10 mouse cellular contexts compared by ENCODE assay signal in the genomic region with DNA sequence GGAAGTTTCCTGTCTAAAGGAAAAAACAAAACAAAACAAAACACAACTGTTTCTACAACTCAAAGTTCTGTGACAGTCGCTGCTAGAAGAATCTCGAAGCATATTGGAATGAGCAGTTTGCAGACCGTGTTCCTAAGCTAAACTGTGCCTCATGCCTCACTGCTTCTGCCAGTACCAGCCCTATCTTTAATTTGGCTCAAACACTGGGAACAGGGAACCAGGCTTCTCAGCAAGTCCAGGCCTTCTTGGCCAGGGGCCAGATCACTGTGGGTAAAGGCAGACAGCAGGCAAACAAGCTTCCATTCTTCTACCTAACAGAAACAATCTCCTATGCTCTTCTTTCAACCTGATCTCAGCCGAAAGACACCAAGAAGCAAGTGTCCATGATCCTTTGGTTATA. TPM values are rescaled to one million over a fixed set of nuclear protein-coding genes. Genes with fewer than 3 reads are reported as not detected.
DNase-seq lines count a peak whose midpoint lies in the region; ATAC-seq and TF ChIP-seq lines count a peak whose summit lies in the region.
"Had no signal": no experiment of that assay in that cellular context is flagged by ENCODE, and none has a peak within 500 bp of the region (broad histone marks: within the 10 kb centered on the region; RNA-seq: fewer than 3 reads in every experiment).

No protein-coding gene starts in this region.

- no peak overlapping the region for H3K4me2 ChIP-seq in liver, postnatal 0 days (ENCODE audit: low read depth, low read length)
- no peak overlapping the region for H3K4me2 ChIP-seq in liver, embryonic 11.5 days
- H3K4me2 ChIP-seq in hindbrain, embryonic 14.5 days (replicated peaks): no peak overlapping the region
- H3K4me2 ChIP-seq: stomach, embryonic 15.5 days had no signal

- no peak for TF ChIP-seq EP300 in liver, postnatal 0 days (IDR thresholded peaks at IDR 0.05; ENCODE audit: low read depth)

- no peaks in the 10 kb centered on the region for H3K27me3 ChIP-seq in liver, postnatal 0 days (ENCODE audit: insufficient read depth, low read length)
- H3K27me3 ChIP-seq in liver, embryonic 11.5 days (replicated peaks; ENCODE audit: control insufficient read depth, insufficient read depth, low read length): peaks cover 4% of the 10 kb centered on the region; the same call in 1 of the 2 replicates
- peaks cover 21% of the 10 kb centered on the region; the same call in 1 of the 2 replicates for H3K27me3 ChIP-seq in hindbrain, embryonic 14.5 days (ENCODE audit: control insufficient read depth, insufficient read depth, low read length)
- H3K27me3 ChIP-seq: stomach, embryonic 15.5 days had no signal

- H3K36me3 ChIP-seq in liver, postnatal 0 days (replicated peaks; ENCODE audit: insufficient read depth, low read length): no peaks in the 10 kb centered on the region
- H3K36me3 ChIP-seq in liver, embryonic 11.5 days (ENCODE audit: control insufficient read depth, insufficient read depth, low read length): no peaks in the 10 kb centered on the region
- H3K36me3 ChIP-seq in hindbrain, embryonic 14.5 days (replicated peaks; ENCODE audit: control insufficient read depth, insufficient read depth): no peaks in the 10 kb centered on the region
- H3K36me3 ChIP-seq: stomach, embryonic 15.5 days had no signal

- DNase-seq in liver, postnatal 0 days: peak; percentile 14
- DNase-seq in liver, embryonic 11.5 days (ENCODE audit: low spot score): no peak
- peak; percentile 84 for DNase-seq in brain, embryonic 14.5 days (ENCODE audit: low read depth)
- DNase-seq in cerebellum, postnatal 4 days (ENCODE audit: low spot score in 2 of 2): peak; percentile 29 to 67
- DNase-seq in hindbrain, embryonic 14.5 days (ENCODE audit: low spot score): peak; percentile 59
- peak; percentile 50 to 55 for DNase-seq in left cerebral cortex, postnatal 14 days (ENCODE audit: low spot score in 2 of 2)
- no peak for DNase-seq in spleen, adult 18-20 months
- DNase-seq in thymus, postnatal 10 days (ENCODE audit: low spot score in 2 of 2): no peak

- no peak overlapping the region for H3K27ac ChIP-seq in liver, postnatal 0 days (ENCODE audit: low read depth)
- H3K27ac ChIP-seq in liver, embryonic 11.5 days (ENCODE audit: low read depth, low read length): no peak overlapping the region
- H3K27ac ChIP-seq in hindbrain, embryonic 14.5 days: no peak overlapping the region
- H3K27ac ChIP-seq: macrophage; stomach, embryonic 15.5 days had no signal

- no peak overlapping the region for H3K9ac ChIP-seq in liver, postnatal 0 days (replicated peaks)
- no peak overlapping the region for H3K9ac ChIP-seq in liver, embryonic 11.5 days (ENCODE audit: low read depth, low read length)
- H3K9ac ChIP-seq in hindbrain, embryonic 14.5 days: no peak overlapping the region
- H3K9ac ChIP-seq: stomach, embryonic 15.5 days had no signal

- H3K9me3 ChIP-seq in liver, postnatal 0 days (ENCODE audit: low read length): no peaks in the 10 kb centered on the region
- H3K9me3 ChIP-seq in liver, embryonic 11.5 days (ENCODE audit: control insufficient read depth, low read length): no peaks in the 10 kb centered on the region
- H3K9me3 ChIP-seq in hindbrain, embryonic 14.5 days (ENCODE audit: control insufficient read depth, low read length): no peaks in the 10 kb centered on the region
- H3K9me3 ChIP-seq: stomach, embryonic 15.5 days had no signal

- no peaks in the 10 kb centered on the region for H3K4me1 ChIP-seq in liver, postnatal 0 days (ENCODE audit: insufficient read depth)
- H3K4me1 ChIP-seq in liver, embryonic 11.5 days (replicated peaks; ENCODE audit: control insufficient read depth, insufficient read depth, low read length): no peaks in the 10 kb centered on the region
- 0 out of 2 replicates have a peak, but pooled peaks cover 3% of the 10 kb centered on the region for H3K4me1 ChIP-seq in hindbrain, embryonic 14.5 days (replicated peaks; ENCODE audit: control insufficient read depth, insufficient read depth, low read length)
- H3K4me1 ChIP-seq: stomach, embryonic 15.5 days had no signal

- WGBS in liver, postnatal 0 days (ENCODE audit: insufficient replicate concordance): 71% methylated on average over 4 of the region's 4 CpGs
- 81% methylated on average over 4 of the region's 4 CpGs for WGBS in liver, embryonic 11.5 days
- WGBS in hindbrain, embryonic 14.5 days: 61% methylated on average over 4 of the region's 4 CpGs

- no peak for ATAC-seq in liver, postnatal 0 days
- no peak for ATAC-seq in liver, embryonic 11.5 days (replicated peaks; ENCODE audit: low FRiP score)
- no peak; the same call in 1 of the 2 replicates for ATAC-seq in hindbrain, embryonic 14.5 days (ENCODE audit: low FRiP score)

- intact Hi-C loops in left cerebral cortex, postnatal 14 days (cut with DNase I): no loop called here

- no peak for TF ChIP-seq CTCF in liver, postnatal 0 days (IDR thresholded peaks at IDR 0.05; ENCODE audit: low read depth)
- no peak for TF ChIP-seq CTCF in brain, embryonic 14.5 days (IDR thresholded peaks at IDR 0.05; ENCODE audit: borderline replicate concordance, extremely low read depth, insufficient read depth, insufficient read length)

- TF ChIP-seq POLR2A in brain, embryonic 14.5 days (IDR thresholded peaks at IDR 0.05; ENCODE audit: borderline replicate concordance, extremely low read depth, insufficient read depth, insufficient read length, poor library complexity, severe bottlenecking): no peak

- H3K4me3 ChIP-seq in liver, postnatal 0 days (ENCODE audit: low read depth, low read length): no peak overlapping the region
- no peak overlapping the region for H3K4me3 ChIP-seq in liver, embryonic 11.5 days (ENCODE audit: low read depth, low read length)
- no peak overlapping the region for H3K4me3 ChIP-seq in hindbrain, embryonic 14.5 days (replicated peaks; ENCODE audit: low read length)
- H3K4me3 ChIP-seq: stomach, embryonic 15.5 days had no signal

RNA-seq across cellular contexts. Expression of gene Tmsb4x, which starts 56.5 kb away (rescaled TPM):
- 1,722 and 1,837 TPM in 2 replicates for polyA plus RNA-seq in liver, postnatal 0 days (2015; fragmentation: Nextera tagmentation; extraction: Ambion mirVana)
- polyA plus RNA-seq in liver, embryonic 11.5 days (2014; fragmentation: Nextera tagmentation; extraction: Ambion mirVana): 1,729 and 1,856 TPM in 2 replicates
- polyA plus RNA-seq in brain, embryonic 14.5 days (2012; rRNA removed): 2,684 and 2,801 TPM in 2 replicates
- polyA plus RNA-seq in hindbrain, embryonic 14.5 days (2014; fragmentation: Nextera tagmentation; extraction: Ambion mirVana): 4,629 and 5,303 TPM in 2 replicates
- 1,000 to 10,000 TPM; 1,077 to 1,206 TPM for total RNA-seq in left cerebral cortex, postnatal 14 days (2021)

Comparison
In these comparisons a context has a peak if more than half of its experiments do, and no peak if none do; other contexts are left out.
1. DNase-seq: peak in liver, postnatal 0 days (single experiment), brain, embryonic 14.5 days (single experiment), cerebellum, postnatal 4 days (2 of 2), hindbrain, embryonic 14.5 days (single experiment) and left cerebral cortex, postnatal 14 days (2 of 2); none in liver, embryonic 11.5 days (single experiment), spleen, adult 18-20 months (0 of 2) and thymus, postnatal 10 days (0 of 2).